Mouse (Mus musculus): ENCODE measurements around the gene Gkn1. TPM values are rescaled to one million over a fixed set of nuclear protein-coding genes. Genes with fewer than 3 reads are reported as not detected.

Gkn1 gene
- total RNA-seq (2021) = under 1 TPM in 1 of 2 experiments, not detected in 1; 0.21 TPM

DNA sequence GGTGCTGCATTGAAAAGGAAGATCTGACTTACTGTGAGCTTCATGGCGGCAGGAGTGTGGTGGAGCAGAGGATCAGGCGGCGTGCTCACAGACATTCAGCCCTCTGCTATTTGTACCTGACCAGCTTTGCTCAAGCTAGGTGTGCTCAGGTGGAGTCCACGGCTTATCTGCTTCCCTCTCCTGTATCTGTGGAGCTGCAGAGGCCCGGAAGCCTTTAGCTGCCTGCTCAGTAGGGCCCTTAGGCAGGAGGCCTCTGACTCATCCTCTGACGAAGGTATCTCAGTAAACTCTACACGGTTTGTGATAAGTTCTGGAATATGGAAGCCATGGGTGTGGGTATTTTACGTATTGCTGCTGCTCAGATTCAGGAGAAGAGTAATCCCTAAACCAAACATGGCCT, at the start of gene Gkn1:
TSS of gene Gkn1 (minus strand) at position 114 of the 400 bp plus-strand sequence.
- DNase-seq = no peak

DNA sequence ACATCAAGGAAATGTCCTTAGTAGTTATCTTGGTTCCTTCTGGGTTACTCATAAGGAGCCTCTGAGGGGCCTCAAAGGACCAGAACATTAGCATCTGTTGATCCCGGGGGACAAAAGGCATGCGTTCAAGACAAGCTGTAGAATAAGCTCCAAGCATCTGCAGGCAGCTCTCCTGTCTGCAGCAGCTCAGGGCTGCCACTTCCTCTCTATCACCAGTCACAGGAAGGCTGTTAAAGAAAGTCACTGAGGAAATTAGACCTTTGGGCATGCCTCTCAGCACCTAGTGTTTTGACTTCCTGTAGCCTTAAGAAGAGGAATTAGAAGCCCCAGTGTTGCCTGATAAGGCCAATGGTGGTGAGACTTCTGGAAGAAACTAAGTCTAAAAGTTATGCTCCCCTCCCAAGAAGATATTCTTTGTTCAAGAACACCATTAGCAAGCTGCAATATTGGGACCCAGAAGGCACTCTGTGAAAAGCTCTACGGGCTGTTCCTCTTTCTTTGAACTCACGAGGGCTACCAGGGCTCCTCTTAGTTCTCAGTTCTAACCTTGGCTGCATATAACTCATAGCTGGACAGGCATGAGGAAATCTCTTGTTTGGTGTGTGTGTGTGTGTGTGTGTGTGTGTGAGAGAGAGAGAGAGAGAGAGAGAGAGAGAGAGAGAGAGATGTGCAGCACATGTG, 49.3 kb upstream of the Gkn1 start:
- no peak for DNase-seq

DNA sequence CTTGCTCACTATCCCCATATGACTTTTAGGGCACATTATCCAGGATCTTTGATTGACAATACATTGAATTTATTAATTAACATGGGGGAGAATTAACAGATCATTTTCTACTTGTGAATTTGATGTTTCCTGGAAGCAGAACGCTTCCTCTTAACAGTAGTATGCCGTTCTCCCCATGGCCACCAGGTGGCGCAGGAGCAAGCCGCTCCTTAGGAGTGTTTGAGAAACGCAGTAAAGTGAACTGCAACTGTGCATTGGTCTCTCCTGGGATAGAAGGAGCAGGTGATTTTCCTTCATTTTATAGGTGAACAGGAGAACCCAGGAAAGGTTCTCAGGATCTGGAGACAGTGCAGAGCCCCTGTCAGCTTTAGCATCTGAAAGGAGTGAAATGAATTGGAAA, 48.4 kb upstream of the Gkn1 start:
- DNase-seq = peak; percentile 83

DNA sequence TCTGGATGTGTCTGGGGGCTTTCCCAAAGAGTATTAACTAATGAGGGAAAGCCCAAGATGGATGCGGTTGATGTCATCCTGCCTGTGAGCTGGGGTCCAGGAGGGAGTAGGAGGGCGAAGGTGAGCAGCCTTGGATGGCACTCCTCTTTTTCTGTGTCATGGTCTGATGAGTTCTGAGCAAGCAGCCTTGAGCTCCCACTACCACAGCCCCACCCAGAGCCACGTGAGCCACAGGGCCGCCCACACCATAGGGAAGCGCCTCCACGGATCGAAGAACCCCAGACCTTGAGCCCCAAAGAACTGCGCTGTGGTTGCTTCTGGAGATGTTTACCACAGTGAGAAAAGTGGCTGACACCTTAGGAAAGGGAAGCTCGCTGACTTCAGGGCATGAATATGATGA, 44.0 kb upstream of the Gkn1 start:
- DNase-seq = no peak

- no peak for DNase-seq
Measured at GRCm38 (mm10) chr6:87393466-87394205, 42.9 kb upstream of the Gkn1 start.

GRCm38 (mm10) chr6:87389455-87389989, 38.8 kb upstream of the Gkn1 start:
- no peak for DNase-seq

- DNase-seq = no peak
Measured at GRCm38 (mm10) chr6:87388877-87389276, 38.1 kb upstream of the Gkn1 start, which contains the start of gene Gkn3. Gene Gkn3, minus strand, starts transcription at chr6:87388935.

DNA sequence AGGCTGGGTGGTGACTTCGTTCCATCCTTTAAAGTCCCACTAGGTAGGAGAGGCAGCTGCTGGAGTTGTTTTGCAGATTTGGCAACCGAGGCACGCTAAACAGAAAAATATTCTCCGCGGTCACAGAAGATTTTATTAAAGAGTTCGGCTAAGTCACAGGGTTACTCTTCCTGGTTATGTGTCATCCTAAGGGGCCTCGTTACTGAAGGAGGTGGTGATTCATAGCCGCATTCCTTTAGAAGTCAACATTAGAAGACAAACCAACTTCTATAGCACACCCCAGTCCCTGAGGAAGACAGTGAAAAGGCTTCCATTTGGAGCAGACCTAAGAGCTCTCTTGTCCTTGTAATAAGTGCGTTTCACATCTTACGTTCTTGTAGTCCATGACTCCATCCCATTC, 35.9 kb upstream of the Gkn1 start:
- DNase-seq = no peak

DNA sequence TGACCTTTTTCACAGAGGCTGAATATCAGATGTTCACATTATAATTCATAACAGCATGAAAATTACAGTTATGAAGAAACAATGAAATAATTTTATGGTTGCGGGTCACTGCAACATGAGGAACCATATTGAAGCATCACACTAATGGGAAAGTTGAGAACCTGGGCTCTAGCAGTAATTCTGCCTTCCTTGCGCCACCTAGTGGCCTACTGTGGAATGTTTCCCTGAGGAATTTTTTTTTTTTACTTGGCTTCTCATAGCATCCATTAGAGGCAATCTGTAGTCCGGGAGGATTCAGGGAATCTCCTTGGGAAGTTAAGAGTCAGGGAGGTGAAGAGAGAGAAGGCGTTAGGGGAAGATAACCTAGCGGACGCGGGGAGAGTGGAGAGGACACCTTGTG, 35.5 kb upstream of the Gkn1 start:
- peak; percentile 79 for DNase-seq

DNA sequence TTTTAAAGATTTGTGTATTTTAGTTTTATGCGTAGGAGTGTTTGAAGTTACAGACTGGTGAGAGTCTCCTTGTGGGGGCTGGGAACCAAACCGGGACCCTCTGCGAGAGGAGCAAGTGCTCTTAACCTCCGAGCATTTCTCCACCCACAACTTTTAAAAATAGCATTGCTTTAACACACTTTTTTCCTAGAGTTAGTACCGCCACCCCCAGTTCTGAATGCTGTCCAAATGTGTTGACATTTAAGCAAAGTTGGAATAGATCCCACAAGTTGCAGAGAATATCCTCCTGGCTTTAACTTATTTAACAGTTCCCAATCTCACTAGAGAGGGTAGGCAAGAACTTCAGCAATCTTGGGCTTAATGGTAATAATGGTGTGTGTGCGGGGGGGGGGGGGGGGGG, 34.0 kb upstream of the Gkn1 start:
- no peak for DNase-seq

DNA sequence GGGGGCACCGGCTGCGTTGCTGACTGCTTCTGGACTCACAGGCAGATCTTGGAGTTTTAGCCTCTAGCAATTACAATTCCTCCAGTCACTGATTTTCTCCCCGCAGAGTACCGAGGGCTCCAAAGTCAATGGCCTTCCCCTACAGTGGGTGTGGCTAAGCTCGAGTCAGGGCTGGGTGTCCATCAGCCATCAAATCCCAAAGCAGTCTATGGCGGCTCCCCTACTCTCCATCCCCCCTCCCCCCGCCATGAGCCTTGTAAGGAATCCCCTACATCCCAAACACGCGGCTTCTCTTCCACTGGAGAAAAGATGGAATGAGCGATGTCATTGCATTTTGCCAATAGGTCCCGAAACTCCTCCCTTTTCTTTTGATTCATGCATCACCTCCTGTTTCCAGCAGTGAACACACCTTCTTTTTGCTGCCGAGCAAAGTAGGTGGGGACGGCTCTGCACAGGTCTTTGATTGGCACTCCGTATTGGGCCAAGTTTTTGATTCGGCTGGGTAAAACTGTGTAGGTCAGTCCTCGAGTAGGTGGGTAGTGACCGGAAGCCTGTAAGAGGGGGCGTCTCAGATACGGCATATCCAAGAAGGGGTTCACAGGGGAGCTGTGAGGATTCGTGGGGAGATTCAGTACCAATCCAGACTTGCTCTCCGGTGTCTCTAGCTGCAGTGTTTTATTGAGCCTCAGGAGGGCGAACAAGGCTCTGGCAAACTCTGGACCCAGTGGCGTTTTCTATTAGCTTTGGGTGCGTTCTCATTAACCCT, 33.4 kb upstream of the Gkn1 start:
- DNase-seq = peak; percentile 18

GRCm38 (mm10) chr6:87373057-87373456, 22.3 kb upstream of the Gkn1 start, which contains the start of gene Gkn2:
Gene Gkn2, plus strand, starts transcription at chr6:87373357.
- DNase-seq = no peak

- DNase-seq = no peak
Measured at GRCm38 (mm10) chr6:87369223-87369622, 18.5 kb upstream of the Gkn1 start.

DNA sequence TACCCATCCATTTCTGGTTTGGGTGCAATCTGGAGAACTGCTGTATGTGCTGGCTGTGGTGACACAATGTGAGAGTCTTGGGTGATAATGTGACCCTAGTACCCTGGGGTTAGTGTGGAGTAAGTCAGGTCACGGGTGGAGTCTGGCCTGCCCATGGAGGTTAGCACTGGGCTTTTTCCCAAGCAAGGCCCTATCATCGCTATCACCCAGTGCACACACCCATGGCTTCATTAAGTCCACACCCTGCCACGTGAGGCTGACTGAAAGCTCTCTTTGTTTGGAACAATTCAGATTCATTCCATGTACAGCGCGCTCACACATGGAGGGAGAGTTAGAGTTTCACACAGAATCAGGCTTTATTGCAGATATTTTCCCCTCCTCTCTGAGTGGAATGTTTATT, 3.7 kb upstream of the Gkn1 start:
- no peak for DNase-seq

DNA sequence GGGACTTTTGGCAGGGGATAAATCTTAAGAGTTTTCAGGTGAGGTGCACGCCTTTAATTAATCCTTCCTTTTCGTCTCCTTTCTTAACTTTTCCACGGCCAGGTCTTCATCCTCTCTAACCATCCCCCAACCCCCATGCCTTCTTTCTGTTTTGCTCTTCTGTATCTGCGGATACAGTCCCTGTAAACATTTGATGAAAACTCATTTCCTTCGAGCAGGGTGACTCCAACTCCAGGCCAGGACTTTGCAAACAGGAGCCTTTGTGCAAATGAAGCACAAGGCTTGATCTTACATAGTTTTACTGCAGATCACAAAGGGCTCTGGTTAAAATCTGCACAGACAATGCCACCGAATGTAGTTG, 14.8 kb downstream of the Gkn1 start:
- DNase-seq = no peak

- peak; percentile 64 for DNase-seq
Measured at GRCm38 (mm10) chr6:87335091-87335934, 15.4 kb downstream of the Gkn1 start, which contains the start of gene Antxr1. Gene Antxr1, minus strand, starts transcription at chr6:87335821.

DNA sequence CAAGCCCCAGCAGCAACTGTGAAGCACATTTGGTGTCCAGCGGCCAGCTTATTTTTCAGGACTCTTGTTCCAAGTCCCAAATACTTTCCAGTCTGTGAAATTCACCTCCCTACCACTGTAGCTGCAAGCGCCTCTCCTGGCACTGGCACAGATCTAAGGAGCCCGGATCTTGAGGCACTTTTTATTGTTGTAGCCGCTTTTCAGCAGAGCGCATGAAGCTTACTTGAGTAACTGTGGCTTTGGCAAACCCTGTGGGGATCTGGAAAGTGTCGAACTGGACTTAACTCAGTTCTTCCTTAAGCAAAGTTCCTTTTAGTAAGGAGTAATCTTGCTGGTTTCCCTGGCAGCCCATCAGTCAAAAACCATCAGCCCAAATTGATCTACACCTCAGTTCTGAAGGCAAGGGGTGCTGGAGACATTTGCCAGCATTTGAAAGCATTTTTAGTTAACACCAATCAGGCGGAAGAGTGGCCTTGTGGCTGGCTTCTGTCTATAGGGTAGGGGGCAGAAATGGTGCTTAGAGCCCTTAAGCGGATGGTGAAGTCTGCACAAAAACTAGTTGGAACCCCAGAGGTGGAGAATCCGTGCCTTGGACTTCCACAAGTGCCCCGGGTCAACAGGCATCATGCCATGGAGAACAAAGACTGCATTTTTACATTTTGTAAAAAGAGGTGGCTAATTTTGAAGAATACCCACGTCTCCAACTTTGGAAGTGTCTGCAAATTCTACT, 16.2 kb downstream of the Gkn1 start:
- peak; percentile 33 for DNase-seq

- no peak for DNase-seq
Measured at GRCm38 (mm10) chr6:87332380-87332779, 18.4 kb downstream of the Gkn1 start.

DNA sequence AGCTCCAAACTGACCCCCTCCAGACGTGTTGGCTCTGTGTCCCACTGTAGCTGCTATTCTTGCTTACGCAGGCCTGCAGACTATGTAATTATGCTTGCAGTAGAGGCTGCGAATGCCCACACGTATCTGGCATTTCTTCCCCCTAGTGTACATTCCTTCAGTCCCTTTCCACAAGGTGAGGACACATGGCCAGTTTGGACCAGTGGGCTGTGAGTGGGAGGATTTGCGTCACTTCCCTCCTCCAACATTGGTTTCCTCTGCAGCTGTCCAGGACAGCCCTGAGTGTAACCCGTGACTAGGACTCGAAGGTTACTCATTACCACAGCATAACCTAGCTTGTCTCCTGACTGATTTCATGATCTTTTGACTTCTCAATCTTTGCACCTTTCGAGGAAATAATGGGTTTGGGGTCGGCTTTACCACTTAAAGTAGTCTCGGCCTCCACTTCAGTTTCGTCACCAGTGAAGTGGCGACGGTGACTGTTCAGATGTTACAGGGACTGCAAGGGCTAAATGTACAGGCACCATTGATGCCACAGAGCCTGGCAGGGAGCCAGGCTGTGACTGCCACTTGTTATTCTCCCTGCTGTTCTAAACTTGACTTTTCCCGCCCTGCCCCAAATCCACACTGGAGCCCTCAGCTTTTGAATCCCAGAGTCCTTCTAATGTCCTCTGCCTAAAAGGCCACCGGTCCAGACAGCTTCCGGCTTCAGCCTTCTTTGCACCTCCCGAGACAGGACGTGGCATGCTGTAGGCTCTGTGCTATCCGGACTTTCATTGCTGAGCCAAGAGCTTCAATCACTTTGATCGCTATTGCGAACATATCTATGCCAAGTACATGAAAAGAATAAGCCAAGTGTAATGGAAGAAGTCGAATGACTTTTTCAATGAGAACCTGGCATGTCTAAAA, 22.2 kb downstream of the Gkn1 start:
- DNase-seq = peak; percentile 23

GRCm38 (mm10) chr6:87326932-87327331, 23.8 kb downstream of the Gkn1 start:
- DNase-seq = no peak
